In genomic region chr5:34551821-34552220, GRCm38 (mm10) we compare ENCODE assay signal across 20 mouse cellular contexts. TPM values are rescaled to one million over a fixed set of nuclear protein-coding genes. Genes with fewer than 3 reads are reported as not detected.
DNase-seq lines count a peak whose midpoint lies in the region; ATAC-seq lines count a peak whose summit lies in the region.
"Had no signal": no experiment of that assay in that cellular context is flagged by ENCODE, and none has a peak within 500 bp of the region (broad histone marks: within the 10 kb centered on the region; RNA-seq: fewer than 3 reads in every experiment).

No protein-coding gene starts in this region.

- peaks cover 13% of the 10 kb centered on the region for H3K4me1 ChIP-seq in heart, embryonic 10.5 days
- peaks cover 22% of the 10 kb centered on the region for H3K4me1 ChIP-seq in neural tube, embryonic 13.5 days (replicated peaks)
- H3K4me1 ChIP-seq in neural tube, embryonic 15.5 days, result peaks cover 31% of the 10 kb centered on the region
- peaks cover 15% of the 10 kb centered on the region for H3K4me1 ChIP-seq in kidney, embryonic 15.5 days

- no peak overlapping the region for H3K27ac ChIP-seq in heart, embryonic 10.5 days
- H3K27ac ChIP-seq in neural tube, embryonic 13.5 days (replicated peaks), result no peak overlapping the region
- no peak overlapping the region for H3K27ac ChIP-seq in neural tube, embryonic 15.5 days (replicated peaks)
- no peak overlapping the region for H3K27ac ChIP-seq in kidney, embryonic 15.5 days
- H3K27ac ChIP-seq: forebrain, embryonic 10.5 days; heart, adult 2 months; hindbrain, embryonic 15.5 days had no signal

- peaks cover 46% of the 10 kb centered on the region for H3K36me3 ChIP-seq in heart, embryonic 10.5 days
- peaks cover 48% of the 10 kb centered on the region for H3K36me3 ChIP-seq in neural tube, embryonic 13.5 days
- peaks cover 41% of the 10 kb centered on the region for H3K36me3 ChIP-seq in neural tube, embryonic 15.5 days
- peaks cover 48% of the 10 kb centered on the region for H3K36me3 ChIP-seq in kidney, embryonic 15.5 days

- peaks cover 6% of the 10 kb centered on the region; the same call in 1 of the 2 replicates for H3K27me3 ChIP-seq in heart, embryonic 10.5 days (ENCODE audit: insufficient read depth, poor library complexity, severe bottlenecking)
- H3K27me3 ChIP-seq in neural tube, embryonic 13.5 days, result no peaks in the 10 kb centered on the region
- H3K27me3 ChIP-seq in neural tube, embryonic 15.5 days (replicated peaks), result no peaks in the 10 kb centered on the region
- H3K27me3 ChIP-seq in kidney, embryonic 15.5 days, result no peaks in the 10 kb centered on the region
- H3K27me3 ChIP-seq: heart, embryonic 12.5 days; hindbrain, embryonic 15.5 days had no signal

- H3K9ac ChIP-seq in neural tube, embryonic 13.5 days, result no peak overlapping the region
- no peak overlapping the region for H3K9ac ChIP-seq in neural tube, embryonic 15.5 days (replicated peaks)
- H3K9ac ChIP-seq in kidney, embryonic 15.5 days, result no peak overlapping the region
- H3K9ac ChIP-seq: heart, embryonic 12.5 days; hindbrain, embryonic 15.5 days had no signal

- WGBS in heart, embryonic 10.5 days, result 90% methylated on average over 4 of the region's 4 CpGs
- WGBS in neural tube, embryonic 13.5 days, result 72% methylated on average over 4 of the region's 4 CpGs
- 89% methylated on average over 4 of the region's 4 CpGs for WGBS in neural tube, embryonic 15.5 days
- 96% methylated on average over 4 of the region's 4 CpGs for WGBS in kidney, embryonic 15.5 days

- ATAC-seq in neural tube, embryonic 13.5 days (ENCODE audit: low read depth), result no peak
- ATAC-seq in neural tube, embryonic 15.5 days (ENCODE audit: low FRiP score), result no peak
- no peak for ATAC-seq in kidney, embryonic 15.5 days (replicated peaks; ENCODE audit: low FRiP score)
- ATAC-seq: CD4-positive, CD25-positive, alpha-beta regulatory T cell, adult 4 months; forebrain, embryonic 14.5 days had no signal

- H3K4me3 ChIP-seq in heart, embryonic 10.5 days, result no peak overlapping the region
- no peak overlapping the region for H3K4me3 ChIP-seq in neural tube, embryonic 13.5 days
- H3K4me3 ChIP-seq in neural tube, embryonic 15.5 days (replicated peaks), result no peak overlapping the region
- H3K4me3 ChIP-seq in kidney, embryonic 15.5 days (replicated peaks), result no peak overlapping the region
- H3K4me3 ChIP-seq: erythroblast, embryonic 14.5 days; heart, adult 2 months; heart, embryonic 12.5 days; hindbrain, embryonic 15.5 days had no signal

- DNase-seq in heart, embryonic 10.5 days (ENCODE audit: low spot score), result peak; percentile 70
- no peak for DNase-seq in heart, adult 18-20 months
- peak; percentile 51 for DNase-seq in MN1 (ENCODE audit: low spot score)
- no peak for DNase-seq in embryo, embryonic 11 days
- DNase-seq: adrenal gland, postnatal 10 days; cerebellum, adult 11-12 months; cerebellum, adult 9-10 months; cerebellum, postnatal 25 days; heart, adult 2 months; kidney, adult 11 months had no signal

- 0 out of 2 replicates have a peak overlapping the region, but pooled peaks have one; percentile 71 for H3K4me2 ChIP-seq in neural tube, embryonic 13.5 days
- H3K4me2 ChIP-seq in neural tube, embryonic 15.5 days, result no peak overlapping the region
- no peak overlapping the region for H3K4me2 ChIP-seq in kidney, embryonic 15.5 days
- H3K4me2 ChIP-seq: heart, embryonic 12.5 days had no signal

- no peaks in the 10 kb centered on the region for H3K9me3 ChIP-seq in heart, embryonic 10.5 days
- H3K9me3 ChIP-seq in neural tube, embryonic 13.5 days, result no peaks in the 10 kb centered on the region
- H3K9me3 ChIP-seq in neural tube, embryonic 15.5 days (replicated peaks), result no peaks in the 10 kb centered on the region
- no peaks in the 10 kb centered on the region for H3K9me3 ChIP-seq in kidney, embryonic 15.5 days (replicated peaks)
- H3K9me3 ChIP-seq: forebrain, embryonic 10.5 days; G1E; heart, embryonic 12.5 days; hindbrain, embryonic 15.5 days had no signal

RNA-seq across cellular contexts. Expression of gene Add1, which starts 21.6 kb away (rescaled TPM):
- 177 and 187 TPM in 2 replicates for polyA plus RNA-seq in heart, embryonic 10.5 days (2016; fragmentation: Nextera tagmentation; extraction: Ambion mirVana)
- total RNA-seq in heart, adult 18-20 months (2021), result 100 to 1,000 TPM; 124 to 133 TPM
- 208 and 221 TPM in 2 replicates for polyA plus RNA-seq in neural tube, embryonic 13.5 days (2015; fragmentation: Nextera tagmentation; extraction: Ambion mirVana)
- 205 and 222 TPM in 2 replicates for polyA plus RNA-seq in neural tube, embryonic 15.5 days (2015; fragmentation: Nextera tagmentation; extraction: Ambion mirVana)
- 178 and 200 TPM in 2 replicates for polyA plus RNA-seq in kidney, embryonic 15.5 days (2015; fragmentation: Nextera tagmentation; extraction: Ambion mirVana)

RNA-seq across cellular contexts. Expression of gene Sh3bp2, which starts 26.2 kb away (rescaled TPM):
- 3.6 and 6.0 TPM in 2 replicates for polyA plus RNA-seq in heart, embryonic 10.5 days (2016; fragmentation: Nextera tagmentation; extraction: Ambion mirVana)
- total RNA-seq in heart, adult 18-20 months (2021), result 1 to 10 TPM; 2.6 to 3.2 TPM
- 15.0 and 16.7 TPM in 2 replicates for polyA plus RNA-seq in neural tube, embryonic 13.5 days (2015; fragmentation: Nextera tagmentation; extraction: Ambion mirVana)
- polyA plus RNA-seq in neural tube, embryonic 15.5 days (2015; fragmentation: Nextera tagmentation; extraction: Ambion mirVana), result 17.9 and 22.6 TPM in 2 replicates
- polyA plus RNA-seq in kidney, embryonic 15.5 days (2015; fragmentation: Nextera tagmentation; extraction: Ambion mirVana), result 7.6 and 10.3 TPM in 2 replicates

RNA-seq across cellular contexts. Expression of gene Tnip2, which starts 38.0 kb away (rescaled TPM):
- 9.9 and 14.6 TPM in 2 replicates for polyA plus RNA-seq in heart, embryonic 10.5 days (2016; fragmentation: Nextera tagmentation; extraction: Ambion mirVana)
- 1 to 10 TPM; 5.7 to 5.9 TPM for total RNA-seq in heart, adult 18-20 months (2021)
- 8.1 and 11.3 TPM in 2 replicates for polyA plus RNA-seq in neural tube, embryonic 13.5 days (2015; fragmentation: Nextera tagmentation; extraction: Ambion mirVana)
- 13.2 and 18.2 TPM in 2 replicates for polyA plus RNA-seq in neural tube, embryonic 15.5 days (2015; fragmentation: Nextera tagmentation; extraction: Ambion mirVana)
- polyA plus RNA-seq in kidney, embryonic 15.5 days (2015; fragmentation: Nextera tagmentation; extraction: Ambion mirVana), result 18.4 and 21.9 TPM in 2 replicates
- polyA plus RNA-seq: erythroblast, embryonic 14.5 days had no signal

Comparison
In these comparisons a context has a peak if more than half of its experiments do, and no peak if none do; other contexts are left out.
1. DNase-seq: peak in heart, embryonic 10.5 days (single experiment) and MN1 (single experiment); none in heart, adult 18-20 months (0 of 2) and embryo, embryonic 11 days (single experiment).